Mouse (Mus musculus) brain, embryonic 14.5 days (tissue): ENCODE results near the gene Dock9.

Source experiments
- CTCF ChIP-seq: fragments of 200-500 bp; IDR thresholded peaks from 2 replicates; pipeline ENCODE4 v1.5.1; 2012; ENCODE audit warnings: inconsistent platforms, mild to moderate bottlenecking, moderate library complexity, borderline replicate concordance; ENCODE audit not compliant: insufficient read depth, insufficient read length; ENCODE audit errors: extremely low read depth
- POLR2A ChIP-seq: fragments of 200-500 bp; IDR thresholded peaks from 2 replicates; pipeline ENCODE4 v1.6.1; 2012; ENCODE audit warnings: mild to moderate bottlenecking, inconsistent platforms, borderline replicate concordance; ENCODE audit not compliant: poor library complexity, insufficient read depth, insufficient read length, severe bottlenecking; ENCODE audit errors: extremely low read depth

DNA sequence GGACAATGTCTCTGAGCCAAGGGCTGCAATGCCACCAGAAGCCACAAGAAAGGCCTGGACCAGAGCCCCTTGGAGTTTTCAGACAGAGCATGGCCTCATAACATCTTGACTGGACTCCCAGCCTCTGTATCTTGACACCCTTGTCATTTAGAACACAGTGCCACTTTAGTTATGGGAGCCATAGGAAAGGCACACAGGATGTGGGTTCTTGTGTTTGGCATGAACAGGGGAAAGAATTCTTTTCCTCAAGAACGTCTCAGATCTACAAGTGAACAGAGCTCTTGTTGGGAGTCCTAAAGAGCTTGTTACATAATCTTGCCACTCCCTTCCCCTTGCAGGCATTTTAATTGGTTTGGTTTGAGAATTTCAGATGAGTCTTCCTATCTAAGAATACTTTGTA lies 297.9 kb downstream of the Dock9 start:
- TF ChIP-seq CTCF: no peak
- TF ChIP-seq POLR2A: no peak
